Mouse (Mus musculus) layer of hippocampus, adult 9-10 months (tissue): ENCODE results near the gene Igsf23.
"Not testable (repeated sequence)": the region's sequence is repeated elsewhere in the genome, so short reads cannot be mapped to it uniquely, and the experiment has no call there.

Source experiments
- DNase-seq: peaks from one replicate; pipeline ENCODE4 v3.0.0; 2022; ENCODE audit warnings: low spot score

Gene Igsf23

DNA sequence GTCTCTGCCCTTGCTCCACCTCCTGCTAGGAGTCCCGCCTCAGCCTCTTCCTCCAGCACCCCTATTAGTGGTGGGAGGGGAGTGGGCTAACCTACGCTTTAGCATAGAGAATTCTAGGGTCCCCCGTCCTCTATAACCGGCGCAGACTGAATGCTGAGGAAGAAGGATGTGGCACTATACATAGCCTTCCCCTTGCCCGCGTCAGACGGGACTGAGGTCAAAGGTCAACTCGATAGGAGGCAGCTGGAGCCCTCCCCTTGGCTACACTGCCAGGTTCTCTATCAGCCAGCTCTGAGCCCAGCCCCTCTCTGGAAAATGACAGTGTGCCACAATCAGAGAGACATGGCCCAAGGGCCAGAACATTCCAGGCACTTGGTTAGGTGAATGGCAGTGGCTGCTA lies at the start of gene Igsf23:
TSS of gene Igsf23 (minus strand) at position 168 of the 400 bp plus-strand sequence.
- DNase-seq, result no peak

- not testable (repeated sequence) for DNase-seq
Observed at GRCm38 (mm10) chr7:19996721-19997120, 46.2 kb upstream of the Igsf23 start.

- not testable (repeated sequence) for DNase-seq
Observed at GRCm38 (mm10) chr7:19991165-19991564, 40.6 kb upstream of the Igsf23 start, which contains the start of gene Nlrp9b. Gene Nlrp9b (plus strand): TSS chr7:19991465.

DNA sequence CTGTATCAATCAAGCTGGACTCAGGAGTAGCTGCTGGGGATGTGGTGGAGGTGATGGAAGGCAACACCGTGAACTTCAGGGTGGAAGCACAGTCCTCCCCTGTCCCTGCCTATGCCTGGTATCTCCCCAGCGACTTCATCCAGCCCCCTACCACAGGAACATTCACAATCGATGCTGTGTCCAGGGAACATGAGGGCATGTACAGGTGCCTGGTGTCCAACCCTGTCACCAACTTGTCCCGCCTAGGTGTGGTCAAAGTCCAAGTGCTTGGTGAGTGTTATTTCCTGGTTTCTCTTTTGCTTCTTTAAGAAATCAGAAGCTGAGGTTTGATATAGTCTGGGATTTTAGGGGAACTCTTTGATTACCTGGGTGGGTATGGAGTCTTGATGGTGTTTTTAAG lies 21.0 kb upstream of the Igsf23 start:
- no peak for DNase-seq

DNA sequence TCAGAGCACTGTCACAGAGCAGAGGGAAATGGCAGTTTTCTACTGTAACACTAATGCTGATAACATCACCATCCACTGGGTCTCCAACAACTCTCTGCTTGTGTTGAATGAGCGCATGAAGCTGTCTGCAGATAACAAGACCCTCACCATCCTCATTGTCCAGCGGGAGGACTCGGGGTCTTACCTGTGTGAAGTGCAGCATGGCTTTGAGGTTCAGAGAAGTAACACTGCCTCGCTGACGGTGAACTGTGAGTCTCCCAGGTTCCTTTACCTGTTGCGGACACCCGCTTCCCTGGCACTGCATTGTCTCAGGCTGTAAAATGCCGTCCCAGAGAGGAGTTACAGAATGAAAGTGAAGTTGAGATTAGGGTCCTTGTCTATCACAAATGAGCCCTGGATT lies 19.6 kb upstream of the Igsf23 start:
- DNase-seq, result no peak

DNA sequence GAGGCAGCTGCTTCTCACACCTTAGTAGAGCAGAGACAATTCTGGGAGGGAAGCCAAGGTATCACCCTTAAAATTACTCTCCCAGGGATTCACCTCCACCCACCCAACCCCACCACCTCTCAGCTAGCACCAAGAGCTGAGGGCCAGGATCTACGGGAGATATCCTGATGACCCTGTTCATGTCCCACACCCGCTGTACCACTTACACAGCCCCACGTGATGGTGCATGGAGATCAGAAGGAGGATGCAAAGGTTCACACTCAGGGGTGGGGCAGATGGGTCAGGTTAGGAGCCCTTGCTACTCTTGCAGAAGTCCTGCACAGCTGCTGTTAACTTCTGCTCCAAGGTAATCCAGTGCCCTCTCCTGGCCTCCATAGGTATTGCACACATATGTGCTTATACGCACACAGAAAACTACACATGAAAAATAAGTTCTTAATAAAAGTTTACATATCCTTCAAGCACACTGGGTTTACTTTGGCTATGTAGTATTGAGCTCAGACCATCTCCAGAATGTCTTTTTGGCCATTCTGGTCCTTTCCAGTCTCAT lies 19.1 kb upstream of the Igsf23 start:
- DNase-seq, result no peak

DNA sequence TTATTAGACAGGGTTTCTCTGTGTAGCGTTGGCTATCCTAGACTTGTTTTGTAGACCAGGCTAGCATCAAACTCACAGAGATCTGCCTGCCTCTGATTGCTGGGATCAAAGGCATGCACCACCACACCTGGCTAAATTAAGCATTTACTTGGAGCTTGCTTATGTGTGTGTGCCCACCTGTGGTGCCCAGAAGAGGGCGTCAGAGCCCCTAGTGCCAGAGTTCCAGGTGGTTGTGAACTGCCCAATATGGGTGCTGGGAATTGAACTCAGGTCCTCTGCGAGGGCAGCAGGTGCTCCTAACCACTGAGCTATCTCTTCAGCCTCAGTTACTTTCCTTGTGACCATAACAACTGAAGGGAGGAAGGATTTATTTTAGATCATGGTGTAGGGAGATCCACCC lies 18.6 kb upstream of the Igsf23 start:
- no peak for DNase-seq

DNA sequence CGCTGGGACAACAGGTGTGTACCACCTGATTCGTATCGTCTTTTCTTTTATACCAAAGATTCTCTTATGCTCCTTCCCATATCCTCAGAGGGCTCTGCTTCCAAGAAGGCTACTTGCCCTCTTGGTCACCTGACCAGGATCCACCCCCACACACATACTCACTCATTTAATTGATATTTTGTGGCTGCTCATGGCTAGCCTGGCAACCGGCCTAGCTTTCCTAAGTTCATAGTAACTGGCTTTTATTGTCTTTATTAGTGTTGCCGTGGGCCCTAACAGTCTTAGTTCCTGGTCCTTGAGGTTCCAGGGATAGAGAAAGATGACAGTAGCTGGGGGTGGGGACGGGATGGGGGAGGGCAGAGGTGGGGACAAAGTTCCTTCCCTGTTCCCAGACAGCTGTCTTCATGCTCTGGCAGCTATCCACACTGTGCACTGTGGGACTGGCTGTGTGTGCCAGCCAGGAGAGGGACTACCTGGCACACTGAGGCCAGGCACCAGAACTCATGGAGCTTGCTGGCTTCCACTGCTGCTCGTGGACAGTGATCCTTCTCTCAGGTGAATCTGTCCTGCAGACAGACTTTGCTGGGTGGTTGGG lies 14.5 kb upstream of the Igsf23 start, which contains the start of gene Ceacam20:
TSS of gene Ceacam20 (plus strand) at position 428 of the 595 bp plus-strand sequence.
- no peak for DNase-seq

- DNase-seq, result no peak
Observed at GRCm38 (mm10) chr7:19962423-19962822, 11.9 kb upstream of the Igsf23 start.

- DNase-seq, result peak; percentile 91
Observed at GRCm38 (mm10) chr7:19956341-19956781, 5.8 kb upstream of the Igsf23 start.

DNA sequence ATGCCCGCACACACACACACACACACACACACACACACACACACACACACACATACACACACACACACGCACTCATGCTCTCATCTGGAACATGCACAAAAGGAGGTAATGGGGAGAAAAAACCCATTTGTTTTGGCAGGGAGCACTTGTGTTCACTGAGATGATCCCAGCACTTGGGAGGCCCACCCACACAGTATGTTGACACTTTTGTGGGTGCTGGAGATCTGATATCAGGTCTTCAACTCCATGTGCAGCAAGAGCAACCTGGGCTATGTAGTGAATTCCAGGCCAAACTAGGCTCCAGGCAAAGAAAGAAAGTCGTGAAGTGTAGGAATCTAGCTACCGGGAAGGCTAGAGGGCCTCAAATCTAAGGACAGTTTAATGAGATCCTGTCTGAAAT lies 5.3 kb upstream of the Igsf23 start:
- DNase-seq, result no peak

DNA sequence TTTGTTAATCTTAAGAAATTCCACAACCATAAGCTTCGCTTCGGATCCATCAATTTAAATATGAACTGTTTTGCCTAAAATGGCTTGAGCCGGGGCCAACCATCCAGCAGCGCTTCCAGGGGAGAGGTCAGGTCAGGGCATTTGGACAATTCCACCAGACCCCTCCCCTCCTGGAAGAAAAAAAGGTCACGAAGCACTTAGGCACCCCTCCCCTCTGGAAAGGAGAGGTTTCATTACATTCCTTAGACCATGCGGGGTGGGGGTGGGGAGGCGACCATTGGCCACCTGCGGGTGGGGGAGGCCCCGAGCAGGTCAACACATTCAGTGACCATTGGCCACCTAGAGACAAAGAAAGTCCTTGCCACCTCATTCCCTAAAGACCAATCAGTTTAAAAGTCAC lies 2.5 kb upstream of the Igsf23 start:
- DNase-seq, result no peak

- DNase-seq, result no peak
Observed at GRCm38 (mm10) chr7:19952320-19952986, 1.9 kb upstream of the Igsf23 start.

GRCm38 (mm10) chr7:19949996-19950395 lies 560 bp downstream of the Igsf23 start:
- no peak for DNase-seq

DNA sequence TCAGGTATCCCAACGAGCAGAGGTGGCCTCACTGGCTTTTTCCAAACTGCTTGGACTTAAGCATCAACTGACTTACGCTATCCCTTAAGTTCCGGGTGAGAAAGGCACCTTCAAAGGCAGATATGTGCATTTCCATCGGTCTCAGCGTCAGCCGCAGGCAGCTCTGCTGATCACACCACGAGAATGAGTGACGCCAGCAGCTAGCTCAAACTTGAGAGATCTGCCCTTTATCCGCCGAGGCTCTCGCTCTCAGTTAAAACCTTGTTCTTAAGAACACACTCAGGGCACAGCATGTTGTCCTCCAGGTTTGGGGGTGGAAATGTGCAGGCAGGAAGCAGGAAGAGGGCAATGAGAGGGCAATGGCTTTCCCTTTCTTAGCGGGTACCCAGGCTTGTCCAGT lies 1.6 kb downstream of the Igsf23 start:
- DNase-seq, result no peak

DNA sequence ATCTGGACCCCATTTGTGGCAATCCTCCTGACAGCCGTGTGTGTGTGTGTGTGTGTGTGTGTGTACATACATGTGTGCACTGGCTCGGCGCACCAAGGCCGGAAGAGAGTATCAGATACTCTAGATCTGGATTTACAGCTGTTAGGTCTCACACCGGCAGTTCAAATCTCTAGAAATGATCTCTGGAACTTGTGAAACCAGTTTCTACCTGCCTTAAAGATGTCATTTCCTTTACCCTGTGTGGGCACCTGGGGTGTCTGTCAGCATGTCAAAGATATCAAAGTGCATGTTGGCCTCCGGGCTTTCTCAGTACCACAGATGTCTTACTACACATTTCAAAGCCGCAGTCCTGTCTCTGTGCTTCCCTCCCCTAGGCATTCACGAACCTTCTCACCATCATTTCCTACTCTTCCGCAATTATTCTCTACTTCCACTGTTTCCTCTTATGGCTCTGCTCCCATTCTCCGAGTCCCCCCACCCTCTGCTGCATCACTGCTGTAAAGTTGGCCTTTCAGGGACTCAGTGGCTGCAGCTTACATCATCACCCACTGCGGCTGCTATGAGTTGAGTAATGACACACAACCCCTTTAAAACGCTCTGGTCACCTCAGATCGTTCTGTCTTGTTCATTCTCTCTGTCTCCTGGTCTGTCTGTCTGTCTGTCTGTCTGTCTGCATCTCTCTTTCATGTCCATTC lies 4.6 kb downstream of the Igsf23 start:
- no peak for DNase-seq

GRCm38 (mm10) chr7:19945201-19945600 lies 5.4 kb downstream of the Igsf23 start:
- no peak for DNase-seq

- no peak for DNase-seq
Observed at GRCm38 (mm10) chr7:19944709-19945108, 5.8 kb downstream of the Igsf23 start.

DNA sequence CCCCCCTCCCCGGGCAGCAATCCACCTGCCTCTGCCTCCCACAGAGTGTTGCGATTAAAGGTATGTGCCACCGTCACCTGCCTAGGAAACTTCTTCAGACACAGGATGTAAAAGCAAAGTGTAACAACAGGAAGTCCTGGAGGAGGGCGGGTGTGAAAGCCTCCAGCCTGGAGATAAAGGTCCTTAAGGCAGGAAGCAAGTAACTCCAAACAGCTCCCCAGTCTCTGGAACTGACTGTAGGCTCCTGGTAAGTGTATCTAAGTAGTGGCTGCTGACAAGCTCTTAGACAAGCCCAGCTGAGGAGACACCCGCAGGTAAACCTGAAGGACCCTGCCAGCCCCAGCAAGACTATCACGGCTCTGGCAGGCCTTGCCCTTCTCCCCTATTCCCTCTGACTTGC lies 10.3 kb downstream of the Igsf23 start:
- DNase-seq, result no peak

DNA sequence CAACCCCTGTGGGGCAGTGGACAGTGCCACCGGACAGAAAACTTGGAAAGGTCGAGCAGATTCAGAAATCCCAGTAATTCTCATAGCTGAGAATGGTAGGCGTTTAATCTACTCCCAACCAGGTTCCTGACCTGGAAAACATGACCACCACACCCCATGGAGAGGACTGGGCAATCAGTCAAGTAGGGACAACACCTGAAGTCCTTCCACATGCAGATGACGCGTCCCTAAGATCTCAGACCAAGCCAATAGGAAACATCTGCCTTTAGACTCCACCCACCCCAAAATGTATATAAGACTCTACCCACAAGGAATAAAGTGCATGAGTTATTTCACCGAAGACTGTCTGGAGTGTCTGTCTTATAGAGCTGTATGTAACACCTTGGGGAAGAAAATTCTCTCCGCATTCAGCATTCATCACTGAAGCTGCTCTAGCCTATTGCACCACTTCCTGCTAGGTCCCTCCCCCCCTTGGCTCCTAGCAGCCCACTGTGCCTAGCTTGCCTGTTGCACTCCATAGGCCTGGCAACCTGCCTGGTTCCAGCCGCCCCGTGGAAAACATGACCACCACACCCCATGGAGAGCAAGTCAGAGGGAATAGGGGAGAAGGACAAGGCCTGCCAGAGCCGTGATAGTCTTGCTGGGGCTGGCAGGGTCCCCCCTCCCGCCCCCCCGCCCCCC lies 10.9 kb downstream of the Igsf23 start:
- DNase-seq, result peak; percentile 32

GRCm38 (mm10) chr7:19937229-19937821 lies 13.2 kb downstream of the Igsf23 start:
- no peak for DNase-seq

DNA sequence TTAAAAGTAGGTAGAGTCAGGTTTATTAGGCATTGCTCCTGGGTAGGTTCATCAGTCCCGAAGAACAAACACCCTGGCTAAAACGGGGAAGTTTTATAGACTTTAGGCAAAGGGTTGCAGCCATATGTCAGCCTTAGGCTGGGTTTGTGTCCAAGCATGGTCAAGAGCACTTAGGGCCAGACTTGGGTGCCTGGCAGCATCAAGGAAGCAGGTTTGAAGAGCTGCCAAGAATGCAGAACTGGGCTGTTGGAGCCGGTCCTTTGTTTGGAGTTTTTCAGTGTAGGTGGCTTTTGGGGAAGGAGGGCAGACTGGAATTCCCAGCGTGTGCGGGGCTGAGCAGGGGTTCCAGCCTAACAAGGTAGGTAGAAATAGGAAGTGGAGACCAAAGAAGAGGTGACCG lies 14.6 kb downstream of the Igsf23 start:
- no peak for DNase-seq
